Mouse (Mus musculus): ENCODE measurements around the gene Gapvd1. TPM values are rescaled to one million over a fixed set of nuclear protein-coding genes. Genes with fewer than 3 reads are reported as not detected.
"Not testable (repeated sequence)": the region's sequence is repeated elsewhere in the genome, so short reads cannot be mapped to it uniquely, and the experiment has no call there.

Gapvd1 gene
- polyA plus RNA-seq, 1 experiment from 2014 or later = 80.3 TPM

- no peak overlapping the region for H3K27ac ChIP-seq (ENCODE audit: low read depth, low read length)
- peak; percentile 75 for ATAC-seq (replicated peaks; ENCODE audit: low FRiP score)
Observed at GRCm38 (mm10) chr2:34762174-34762573, 7.1 kb upstream of the Gapvd1 start.

GRCm38 (mm10) chr2:34761272-34761671 lies 6.2 kb upstream of the Gapvd1 start:
- DNase-seq (ENCODE audit: low spot score); H3K4me3 ChIP-seq (ENCODE audit: low read depth, low read length); H3K27me3 ChIP-seq (replicated peaks; ENCODE audit: control insufficient read depth, insufficient read depth, low read length); H3K36me3 ChIP-seq (ENCODE audit: control insufficient read depth, insufficient read depth, low read length); H3K9me3 ChIP-seq (ENCODE audit: control insufficient read depth, low read length); H3K4me2 ChIP-seq; H3K27ac ChIP-seq (ENCODE audit: low read depth, low read length); H3K9ac ChIP-seq (ENCODE audit: low read depth, low read length); ATAC-seq (replicated peaks; ENCODE audit: low FRiP score); H3K4me1 ChIP-seq (replicated peaks; ENCODE audit: control insufficient read depth, insufficient read depth, low read length): not testable (repeated sequence)
- 85% methylated on average over 5 of the region's 5 CpGs for WGBS

More at GRCm38 (mm10) chr2:34762174-34762573, 7.1 kb upstream of the Gapvd1 start:
- peaks cover 5% of the 10 kb centered on the region; the same call in 1 of the 2 replicates for H3K4me1 ChIP-seq (replicated peaks; ENCODE audit: control insufficient read depth, insufficient read depth, low read length)
- no peak overlapping the region for H3K9ac ChIP-seq (ENCODE audit: low read depth, low read length)
- WGBS = 58% methylated on average over 2 of the region's 2 CpGs
- no peaks in the 10 kb centered on the region for H3K9me3 ChIP-seq (ENCODE audit: control insufficient read depth, low read length)
- no peak overlapping the region for H3K4me2 ChIP-seq
- H3K4me3 ChIP-seq (ENCODE audit: low read depth, low read length) = no peak overlapping the region
- no peaks in the 10 kb centered on the region for H3K27me3 ChIP-seq (replicated peaks; ENCODE audit: control insufficient read depth, insufficient read depth, low read length)
- no peak for DNase-seq (ENCODE audit: low spot score)
- H3K36me3 ChIP-seq (ENCODE audit: control insufficient read depth, insufficient read depth, low read length) = no peaks in the 10 kb centered on the region

GRCm38 (mm10) chr2:34757341-34757740 lies 2.3 kb upstream of the Gapvd1 start:
- Histone ChIP-seq H3K9ac (ENCODE audit: low read depth, low read length) (no peak overlapping the region), H3K36me3 (ENCODE audit: control insufficient read depth, insufficient read depth, low read length) (no peaks in the 10 kb centered on the region), H3K27ac (ENCODE audit: low read depth, low read length) (no peak overlapping the region), H3K4me3 (ENCODE audit: low read depth, low read length) (no peak overlapping the region), H3K4me1 (replicated peaks; ENCODE audit: control insufficient read depth, insufficient read depth, low read length) (peaks cover 8% of the 10 kb centered on the region), H3K27me3 (replicated peaks; ENCODE audit: control insufficient read depth, insufficient read depth, low read length) (no peaks in the 10 kb centered on the region), H3K9me3 (ENCODE audit: control insufficient read depth, low read length) (no peaks in the 10 kb centered on the region), H3K4me2 (no peak overlapping the region)
- ATAC-seq (replicated peaks; ENCODE audit: low FRiP score) = no peak
- WGBS = 67% methylated on average over 1 of the region's 1 CpGs
- no peak for DNase-seq (ENCODE audit: low spot score)

GRCm38 (mm10) chr2:34753811-34754550 lies 1.1 kb downstream of the Gapvd1 start:
- under 1% methylated on average over 89 of the region's 106 CpGs for whole genome bisulfite sequencing
- DNase-seq (ENCODE audit: low spot score) = peak; percentile 89

GRCm38 (mm10) chr2:34750245-34750644 lies 4.8 kb downstream of the Gapvd1 start:
- Histone ChIP-seq H3K27me3 (replicated peaks; ENCODE audit: control insufficient read depth, insufficient read depth, low read length) (no peaks in the 10 kb centered on the region), H3K4me1 (replicated peaks; ENCODE audit: control insufficient read depth, insufficient read depth, low read length) (peaks cover 30% of the 10 kb centered on the region), H3K27ac (ENCODE audit: low read depth, low read length) (no peak overlapping the region), H3K4me2 (no peak overlapping the region), H3K36me3 (ENCODE audit: control insufficient read depth, insufficient read depth, low read length) (no peaks in the 10 kb centered on the region; the same call in 1 of the 2 replicates), H3K4me3 (ENCODE audit: low read depth, low read length) (no peak overlapping the region), H3K9me3 (ENCODE audit: control insufficient read depth, low read length) (no peaks in the 10 kb centered on the region), H3K9ac (ENCODE audit: low read depth, low read length) (no peak overlapping the region)
- no peak for ATAC-seq (replicated peaks; ENCODE audit: low FRiP score)
- no peak for DNase-seq (ENCODE audit: low spot score)
- WGBS = 65% methylated on average over 2 of the region's 2 CpGs

More at GRCm38 (mm10) chr2:34753811-34754550, 1.1 kb downstream of the Gapvd1 start:
- peaks cover 21% of the 10 kb centered on the region for H3K4me1 ChIP-seq (replicated peaks; ENCODE audit: control insufficient read depth, insufficient read depth, low read length)
- peak overlapping the region; percentile 98 for H3K9ac ChIP-seq (ENCODE audit: low read depth, low read length)
- peak overlapping the region; percentile 96 for H3K27ac ChIP-seq (ENCODE audit: low read depth, low read length)
- H3K4me3 ChIP-seq (ENCODE audit: low read depth, low read length) = peak overlapping the region; percentile 96
- ATAC-seq (replicated peaks; ENCODE audit: low FRiP score) = peak; percentile 91
- H3K36me3 ChIP-seq (ENCODE audit: control insufficient read depth, insufficient read depth, low read length) = no peaks in the 10 kb centered on the region
- H3K27me3 ChIP-seq (replicated peaks; ENCODE audit: control insufficient read depth, insufficient read depth, low read length) = no peaks in the 10 kb centered on the region
- peak overlapping the region; percentile 78 for H3K4me2 ChIP-seq
- H3K9me3 ChIP-seq (ENCODE audit: control insufficient read depth, low read length) = no peaks in the 10 kb centered on the region

GRCm38 (mm10) chr2:34748479-34748878 lies 6.6 kb downstream of the Gapvd1 start:
- Histone ChIP-seq H3K36me3 (ENCODE audit: control insufficient read depth, insufficient read depth, low read length) (no peaks in the 10 kb centered on the region; the same call in 1 of the 2 replicates), H3K4me2 (peak overlapping the region; percentile 16; the same call in 1 of the 2 replicates), H3K9me3 (ENCODE audit: control insufficient read depth, low read length) (no peaks in the 10 kb centered on the region), H3K27me3 (replicated peaks; ENCODE audit: control insufficient read depth, insufficient read depth, low read length) (no peaks in the 10 kb centered on the region), H3K4me1 (replicated peaks; ENCODE audit: control insufficient read depth, insufficient read depth, low read length) (peaks cover 30% of the 10 kb centered on the region), H3K27ac (ENCODE audit: low read depth, low read length) (peak overlapping the region; percentile 26), H3K9ac (ENCODE audit: low read depth, low read length) (no peak overlapping the region; the same call in 1 of the 2 replicates), H3K4me3 (ENCODE audit: low read depth, low read length) (no peak overlapping the region)
- DNase-seq (ENCODE audit: low spot score) (no peak), ATAC-seq (replicated peaks; ENCODE audit: low FRiP score) (no peak)
- 56% methylated on average over 4 of the region's 4 CpGs for WGBS

GRCm38 (mm10) chr2:34745673-34746072 lies 9.4 kb downstream of the Gapvd1 start:
- Histone ChIP-seq H3K4me1 (replicated peaks; ENCODE audit: control insufficient read depth, insufficient read depth, low read length) (peaks cover 26% of the 10 kb centered on the region), H3K27ac (ENCODE audit: low read depth, low read length) (no peak overlapping the region), H3K36me3 (ENCODE audit: control insufficient read depth, insufficient read depth, low read length) (no peaks in the 10 kb centered on the region; the same call in 1 of the 2 replicates), H3K9me3 (ENCODE audit: control insufficient read depth, low read length) (no peaks in the 10 kb centered on the region), H3K4me3 (ENCODE audit: low read depth, low read length) (no peak overlapping the region), H3K27me3 (replicated peaks; ENCODE audit: control insufficient read depth, insufficient read depth, low read length) (no peaks in the 10 kb centered on the region), H3K4me2 (no peak overlapping the region), H3K9ac (ENCODE audit: low read depth, low read length) (no peak overlapping the region)
- no peak for DNase-seq (ENCODE audit: low spot score)
- no peak for ATAC-seq (replicated peaks; ENCODE audit: low FRiP score)
- 75% methylated on average over 2 of the region's 2 CpGs for WGBS

GRCm38 (mm10) chr2:34744476-34744875 lies 10.6 kb downstream of the Gapvd1 start:
- no peaks in the 10 kb centered on the region; the same call in 1 of the 2 replicates for H3K36me3 ChIP-seq (ENCODE audit: control insufficient read depth, insufficient read depth, low read length)
- H3K9me3 ChIP-seq (ENCODE audit: control insufficient read depth, low read length) = no peaks in the 10 kb centered on the region
- H3K4me3 ChIP-seq (ENCODE audit: low read depth, low read length) = no peak overlapping the region
- no peaks in the 10 kb centered on the region for H3K27me3 ChIP-seq (replicated peaks; ENCODE audit: control insufficient read depth, insufficient read depth, low read length)
- DNase-seq (ENCODE audit: low spot score) = no peak
- no peak overlapping the region for H3K4me2 ChIP-seq
- peaks cover 31% of the 10 kb centered on the region for H3K4me1 ChIP-seq (replicated peaks; ENCODE audit: control insufficient read depth, insufficient read depth, low read length)
- no peak overlapping the region for H3K27ac ChIP-seq (ENCODE audit: low read depth, low read length)
- no peak for ATAC-seq (replicated peaks; ENCODE audit: low FRiP score)
- 94% methylated on average over 8 of the region's 8 CpGs for WGBS
- no peak overlapping the region for H3K9ac ChIP-seq (ENCODE audit: low read depth, low read length)

GRCm38 (mm10) chr2:34742675-34743074 lies 12.4 kb downstream of the Gapvd1 start:
- Histone ChIP-seq H3K9me3 (ENCODE audit: control insufficient read depth, low read length) (no peaks in the 10 kb centered on the region), H3K9ac (ENCODE audit: low read depth, low read length) (no peak overlapping the region), H3K27ac (ENCODE audit: low read depth, low read length) (no peak overlapping the region; the same call in 1 of the 2 replicates), H3K4me1 (replicated peaks; ENCODE audit: control insufficient read depth, insufficient read depth, low read length) (peaks cover 31% of the 10 kb centered on the region), H3K27me3 (replicated peaks; ENCODE audit: control insufficient read depth, insufficient read depth, low read length) (no peaks in the 10 kb centered on the region), H3K36me3 (ENCODE audit: control insufficient read depth, insufficient read depth, low read length) (no peaks in the 10 kb centered on the region; the same call in 1 of the 2 replicates), H3K4me2 (no peak overlapping the region), H3K4me3 (ENCODE audit: low read depth, low read length) (no peak overlapping the region)
- no peak for ATAC-seq (replicated peaks; ENCODE audit: low FRiP score)
- DNase-seq (ENCODE audit: low spot score) = no peak
- 90% methylated on average over 8 of the region's 8 CpGs for WGBS

Measured in liver, embryonic 11.5 days (tissue).